Mouse (Mus musculus) layer of hippocampus, adult 18-20 months (tissue): ENCODE measurements around the gene Cdc34. TPM values are rescaled to one million over a fixed set of nuclear protein-coding genes. Genes with fewer than 3 reads are reported as not detected.
A peak's percentile ranks its signal among the peaks of the same experiment; 100 is the strongest.

ENCODE experiments used
- DNase-seq, 2 experiments: peaks; one replicate each; pipeline ENCODE4 v3.0.0; 2022; ENCODE audit warnings: low spot score in 2 of 2
- long read RNA-seq: library from polyadenylated mRNA; stranded (forward); transcript quantifications from one replicate; pipeline ENCODE4 v2.0.0, GENCODE M21; 2021
- total RNA-seq, 2 experiments: library from RNA; stranded (reverse); gene quantifications; 2 replicates each; pipeline ENCODE4 v1.2.3; 2021

Gene Cdc34
- 10 to 100 TPM; 65.4 to 74.2 TPM for total RNA-seq
- long read RNA-seq, transcript Cdc34-201 (5 exons, 1,266 nt): major isoform, 25 of 61 reads
- long read RNA-seq, partial matches to known transcripts: 29 of 61 reads
- long read RNA-seq, other reads (novel, unspliced or antisense): 4 of 61 reads

- DNase-seq: peak; percentile 100
Observed at GRCm38 (mm10) chr10:79681591-79682245, at the start of gene Cdc34. Gene Cdc34 (plus strand): TSS chr10:79682195.

- DNase-seq: peak in 1 of 2 experiments; percentile 50
Observed at GRCm38 (mm10) chr10:79633006-79633777, 48.8 kb upstream of the Cdc34 start.

GRCm38 (mm10) chr10:79636287-79636686 is 45.7 kb upstream of the Cdc34 start:
- DNase-seq: no peak

GRCm38 (mm10) chr10:79637128-79638110 is 44.6 kb upstream of the Cdc34 start, which contains the start of gene Shc2:
Gene Shc2 (minus strand): TSS chr10:79637918.
- peak; percentile 83 to 86 for DNase-seq

GRCm38 (mm10) chr10:79638486-79639204 is 43.4 kb upstream of the Cdc34 start:
- peak; percentile 54 to 65 for DNase-seq

- DNase-seq: no peak
Observed at GRCm38 (mm10) chr10:79645711-79646110, 36.3 kb upstream of the Cdc34 start, which contains the start of gene Odf3l2. Gene Odf3l2 (minus strand): TSS chr10:79645738.

- DNase-seq: peak; percentile 71 to 89
Observed at GRCm38 (mm10) chr10:79649070-79649751, 32.8 kb upstream of the Cdc34 start.

- no peak for DNase-seq
Observed at GRCm38 (mm10) chr10:79652789-79653188, 29.2 kb upstream of the Cdc34 start.

- DNase-seq: peak; percentile 70 to 78
Observed at GRCm38 (mm10) chr10:79654946-79655395, 27.0 kb upstream of the Cdc34 start.

- no peak for DNase-seq
Observed at GRCm38 (mm10) chr10:79658829-79659228, 23.2 kb upstream of the Cdc34 start.

GRCm38 (mm10) chr10:79660298-79660697 is 21.7 kb upstream of the Cdc34 start:
- DNase-seq: no peak

- no peak for DNase-seq
Observed at GRCm38 (mm10) chr10:79661861-79662260, 20.1 kb upstream of the Cdc34 start.

- peak in 1 of 2 experiments; percentile 73 for DNase-seq
Observed at GRCm38 (mm10) chr10:79664131-79664665, 17.8 kb upstream of the Cdc34 start, which contains the start of gene Madcam1. Gene Madcam1 (plus strand): TSS chr10:79664559.

GRCm38 (mm10) chr10:79665051-79665450 is 16.9 kb upstream of the Cdc34 start:
- no peak for DNase-seq

- no peak for DNase-seq
Observed at GRCm38 (mm10) chr10:79666493-79666892, 15.5 kb upstream of the Cdc34 start.

GRCm38 (mm10) chr10:79668076-79668475 is 13.9 kb upstream of the Cdc34 start:
- no peak for DNase-seq

GRCm38 (mm10) chr10:79668771-79669575 is 13.0 kb upstream of the Cdc34 start, which contains the start of gene Tpgs1:
Gene Tpgs1 (plus strand): TSS chr10:79669369.
- peak; percentile 87 to 96 for DNase-seq

- DNase-seq: peak; percentile 79 to 82
Observed at GRCm38 (mm10) chr10:79669576-79670057, 12.4 kb upstream of the Cdc34 start.
